Mouse (Mus musculus) MEL (cell line): Measurements from ENCODE around the gene Col15a1. TPM values are rescaled to one million over a fixed set of nuclear protein-coding genes. Genes with fewer than 3 reads are reported as not detected.

Source experiments
- DNase-seq: peaks from one replicate; pipeline ENCODE4 v3.0.0; 2011; ENCODE audit warnings: low read depth, low spot score
- H3K27ac ChIP-seq: 2 replicates; pipeline ENCODE4 v1.5.1; 2012; ENCODE audit warnings: low read depth, mild to moderate bottlenecking, control low read depth, low read length, moderate library complexity; ENCODE audit not compliant: control insufficient read depth
- H3K27me3 ChIP-seq, 2 experiments: fragments of 150-350 bp in 1 of 2; sonication (generic) in 1 of 2; 2 replicates each; pipeline ENCODE4 v1.6.1; 2012; ENCODE audit warnings: low read length in 2 of 2, mild to moderate bottlenecking in 2 of 2, improper control_type of control experiment in 1 of 2, moderate library complexity in 1 of 2; ENCODE audit not compliant: insufficient read depth in 2 of 2, control insufficient read depth in 1 of 2
- H3K36me3 ChIP-seq, 2 experiments: 2 replicates each; pipeline ENCODE4 v1.6.1; 2012 to 2014; ENCODE audit warnings: low read length in 2 of 2, improper control_type of control experiment in 1 of 2, inconsistent platforms in 1 of 2, mild to moderate bottlenecking in 1 of 2; ENCODE audit not compliant: insufficient read depth in 2 of 2, control insufficient read depth in 1 of 2
- H3K4me1 ChIP-seq, 2 experiments: fragments of 150-350 bp in 1 of 2; sonication (generic) in 1 of 2; 2 replicates each; pipeline ENCODE4 v1.6.1; 2012; ENCODE audit warnings: low read length in 2 of 2, improper control_type of control experiment in 1 of 2, mild to moderate bottlenecking in 1 of 2; ENCODE audit not compliant: insufficient read depth in 2 of 2, control insufficient read depth in 1 of 2
- H3K4me3 ChIP-seq, 2 experiments: fragments of 150-350 bp in 1 of 2; sonication (generic) in 1 of 2; 2 replicates each; pipeline ENCODE4 v1.5.1; 2012; ENCODE audit warnings: low read depth in 2 of 2, low read length in 2 of 2, mild to moderate bottlenecking in 2 of 2, moderate library complexity in 2 of 2, control low read depth in 1 of 2, improper control_type of control experiment in 1 of 2; ENCODE audit not compliant: control insufficient read depth in 1 of 2, insufficient read depth in 1 of 2
- H3K79me2 ChIP-seq: 2 replicates; pipeline ENCODE4 v1.6.1; 2012; ENCODE audit warnings: mild to moderate bottlenecking, low read length, moderate library complexity; ENCODE audit not compliant: control insufficient read depth, poor library complexity, insufficient read depth
- H3K9ac ChIP-seq: 2 replicates; pipeline ENCODE4 v1.6.1; 2012; ENCODE audit warnings: low read depth, mild to moderate bottlenecking, control low read depth, low read length, moderate library complexity; ENCODE audit not compliant: control insufficient read depth, poor library complexity, severe bottlenecking
- H3K9me3 ChIP-seq: fragments of 150-350 bp; sonication (generic); replicated peaks from 2 replicates; pipeline ENCODE4 v1.6.1; 2012; ENCODE audit warnings: mild to moderate bottlenecking, low read length, improper control_type of control experiment, moderate library complexity; ENCODE audit not compliant: insufficient read depth
- BHLHE40 ChIP-seq: IDR thresholded peaks from 2 replicates; pipeline ENCODE4 v1.6.1; 2012; ENCODE audit warnings: low read depth, mild to moderate bottlenecking, inconsistent platforms, low read length, improper control_type of control experiment, borderline replicate concordance
- CTCF ChIP-seq, 3 experiments: IDR thresholded peaks in 2 of 3; conservative IDR thresholded peaks in 1 of 3; 2 replicates each; pipeline ENCODE4 v1.5.1; 2011 to 2012; ENCODE audit warnings: low read length in 3 of 3, low read depth in 2 of 3, mild to moderate bottlenecking in 2 of 3, improper control_type of control experiment in 1 of 3, inconsistent platforms in 1 of 3, mixed read lengths in 1 of 3, moderate library complexity in 1 of 3; ENCODE audit not compliant: control insufficient read depth in 1 of 3, insufficient read depth in 1 of 3, poor library complexity in 1 of 3, severe bottlenecking in 1 of 3
- EP300 ChIP-seq, 2 experiments: IDR thresholded peaks; 2 replicates each; pipeline ENCODE4 v1.6.1; 2011; ENCODE audit warnings: improper control_type of control experiment in 2 of 2, low read length in 2 of 2, low read depth in 1 of 2, mild to moderate bottlenecking in 1 of 2
- ETS1 ChIP-seq: IDR thresholded peaks from 2 replicates; pipeline ENCODE4 v1.6.1; 2012; ENCODE audit warnings: low read depth, mild to moderate bottlenecking, inconsistent platforms, low read length, improper control_type of control experiment, moderate library complexity
- GABPA ChIP-seq: IDR thresholded peaks from 2 replicates; pipeline ENCODE4 v1.6.1; 2012; ENCODE audit warnings: low read depth, mild to moderate bottlenecking, inconsistent platforms, low read length, improper control_type of control experiment, moderate library complexity
- MAX ChIP-seq: IDR thresholded peaks from 2 replicates; pipeline ENCODE4 v1.6.1; 2011; ENCODE audit warnings: low read length, improper control_type of control experiment
- POLR2AphosphoS2 ChIP-seq: IDR thresholded peaks from 2 replicates; pipeline ENCODE4 v1.6.1; 2011; ENCODE audit warnings: low read length, improper control_type of control experiment
- SIN3A ChIP-seq: IDR thresholded peaks from 2 replicates; pipeline ENCODE4 v1.6.1; 2012; ENCODE audit warnings: low read length, improper control_type of control experiment, inconsistent platforms
- SMC3 ChIP-seq: IDR thresholded peaks from 2 replicates; pipeline ENCODE4 v1.6.1; 2011; ENCODE audit warnings: low read depth, low read length, improper control_type of control experiment
- TAL1 ChIP-seq: IDR thresholded peaks from 2 replicates; pipeline ENCODE4 v1.6.1; 2012; ENCODE audit warnings: mild to moderate bottlenecking, inconsistent platforms, low read length, moderate library complexity, mixed read lengths
- USF2 ChIP-seq, 2 experiments: IDR thresholded peaks; 2 replicates each; pipeline ENCODE4 v1.6.1; 2011 to 2012; ENCODE audit warnings: improper control_type of control experiment in 2 of 2, low read length in 2 of 2, borderline replicate concordance in 1 of 2, inconsistent platforms in 1 of 2, low read depth in 1 of 2, mild to moderate bottlenecking in 1 of 2; ENCODE audit not compliant: insufficient read depth in 1 of 2
- ZKSCAN1 ChIP-seq: IDR thresholded peaks from 2 replicates; pipeline ENCODE4 v1.6.1; 2012; ENCODE audit warnings: low read depth, mild to moderate bottlenecking, inconsistent platforms, low read length, improper control_type of control experiment, moderate library complexity
- ZNF384 ChIP-seq: IDR thresholded peaks from 2 replicates; pipeline ENCODE4 v1.6.1; 2012; ENCODE audit warnings: low read depth, mild to moderate bottlenecking, inconsistent platforms, low read length, improper control_type of control experiment
- polyA plus RNA-seq, 2 experiments: library from polyadenylated mRNA; stranded (reverse) in 1 of 2; unstranded in 1 of 2; fragments of >175 nt in 1 of 2; fragments of >200 nt in 1 of 2; gene quantifications; 2 replicates each; pipeline versions ENCODE4 v1.2.1 to v1.2.4; 2012; ENCODE audit warnings: low replicate concordance in 2 of 2, low read depth in 1 of 2; ENCODE audit not compliant: insufficient read length in 2 of 2, insufficient read depth in 1 of 2, missing spikeins in 1 of 2
- total RNA-seq: library from RNA; depleted of rRNA; stranded (reverse); fragments of 300-350 nt; gene quantifications from 2 replicates; pipeline ENCODE4 v1.2.3, GENCODE M21; 2012

The Col15a1 gene
- total and polyA plus RNA-seq, 3 experiments: 2.2 to 2.6 TPM; not detected in 1

DNA sequence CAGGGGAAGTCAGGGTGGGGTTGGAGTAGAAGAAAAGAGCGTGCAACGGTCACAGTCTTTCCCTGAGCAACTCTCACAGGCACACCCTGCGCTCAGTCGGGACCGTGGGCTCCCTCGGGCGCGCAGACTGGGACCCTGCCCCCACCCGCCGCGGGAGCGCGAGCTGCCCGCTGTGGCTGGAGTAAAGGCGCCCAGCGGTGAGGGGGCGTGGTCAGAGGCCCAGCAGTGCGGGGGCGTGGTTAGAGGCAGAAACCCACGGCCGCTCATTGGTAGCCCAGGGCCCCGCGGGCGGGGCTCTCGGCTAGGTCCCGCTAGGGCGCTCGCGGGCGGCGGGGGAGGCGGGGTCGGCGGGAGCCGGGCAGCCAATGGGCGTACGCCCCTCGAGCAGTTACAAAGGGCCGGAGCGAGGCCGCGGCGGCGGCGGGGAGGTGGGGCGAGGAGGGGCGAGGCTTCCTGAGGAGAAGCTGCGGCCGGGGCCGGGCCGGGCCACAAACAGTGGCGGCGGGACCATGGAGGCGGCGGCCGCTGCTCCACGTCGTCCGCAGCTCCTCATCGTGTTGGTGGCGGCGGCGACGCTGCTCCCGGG is 144.9 kb downstream of the Col15a1 start, which contains the start of gene Tgfbr1 (continued):
- TF ChIP-seq ZNF384: no peak
- no peak for TF ChIP-seq TAL1
- no peak for TF ChIP-seq ETS1
- TF ChIP-seq EP300 (IDR thresholded peaks at IDR 0.05; ENCODE audit: low read depth in 1 of 2, low read length in 2 of 2): no peak
- 0 out of 2 replicates have a peak, but pooled peaks have one; percentile 28 for TF ChIP-seq POLR2AphosphoS2
- no peak for TF ChIP-seq BHLHE40
- TF ChIP-seq ZKSCAN1: no peak
- TF ChIP-seq USF2 (IDR thresholded peaks at IDR 0.05; ENCODE audit: borderline replicate concordance in 1 of 2, insufficient read depth in 1 of 2, low read depth in 1 of 2, low read length in 2 of 2): no peak
- TF ChIP-seq CTCF (IDR thresholded peaks at IDR 0.05 in 2 of 3, conservative IDR thresholded peaks at IDR 0.05 in 1 of 3; ENCODE audit: control insufficient read depth in 1 of 3, insufficient read depth in 1 of 3, low read depth in 2 of 3, low read length in 3 of 3, poor library complexity in 1 of 3, severe bottlenecking in 1 of 3): no peak

- Histone ChIP-seq H3K27me3 (no peaks in the 10 kb centered on the region), H3K79me2 (peaks cover 12% of the 10 kb centered on the region), H3K27ac (no peak overlapping the region), H3K4me1 (peaks cover 0 to 5% of the 10 kb centered on the region in 2 experiments; a peak in 2 of 4 replicates), H3K9me3 (no peaks in the 10 kb centered on the region), H3K36me3 (peaks cover 0 to 11% of the 10 kb centered on the region in 2 experiments; a peak in 2 of 4 replicates), H3K4me3 (peak overlapping the region; percentile 46 to 96), H3K9ac (peak overlapping the region; percentile 98)
- DNase-seq: peak; percentile 54
- TF ChIP-seq MAX (0 out of 2 replicates have a peak, but pooled peaks have one; percentile 33), GABPA (no peak)
Observed at GRCm38 (mm10) chr4:47353416-47354111, 145.6 kb downstream of the Col15a1 start.

GRCm38 (mm10) chr4:47354304-47354703 is 146.3 kb downstream of the Col15a1 start:
- no peaks in the 10 kb centered on the region for H3K27me3 ChIP-seq
- TF ChIP-seq SMC3 (no peak), SIN3A (peak; percentile 7; the same call in 1 of the 2 replicates)
- peaks cover 0 to 17% of the 10 kb centered on the region in 2 experiments; a peak in 2 of 4 replicates for H3K36me3 ChIP-seq
- H3K9me3 ChIP-seq: no peaks in the 10 kb centered on the region
- H3K4me1 ChIP-seq: peaks cover under 1 to 5% of the 10 kb centered on the region in 2 experiments; a peak in 3 of 4 replicates
- H3K9ac ChIP-seq: no peak overlapping the region
- H3K79me2 ChIP-seq: peaks cover 14% of the 10 kb centered on the region
- H3K27ac ChIP-seq: no peak overlapping the region
- no peak for DNase-seq
- H3K4me3 ChIP-seq: peak overlapping the region; percentile 46 to 96
